Mouse (Mus musculus): ENCODE results near the gene Ift52.
"Not testable (repeated sequence)": the region's sequence is repeated elsewhere in the genome, so short reads cannot be mapped to it uniquely, and the experiment has no call there.

Ift52 gene

DNA sequence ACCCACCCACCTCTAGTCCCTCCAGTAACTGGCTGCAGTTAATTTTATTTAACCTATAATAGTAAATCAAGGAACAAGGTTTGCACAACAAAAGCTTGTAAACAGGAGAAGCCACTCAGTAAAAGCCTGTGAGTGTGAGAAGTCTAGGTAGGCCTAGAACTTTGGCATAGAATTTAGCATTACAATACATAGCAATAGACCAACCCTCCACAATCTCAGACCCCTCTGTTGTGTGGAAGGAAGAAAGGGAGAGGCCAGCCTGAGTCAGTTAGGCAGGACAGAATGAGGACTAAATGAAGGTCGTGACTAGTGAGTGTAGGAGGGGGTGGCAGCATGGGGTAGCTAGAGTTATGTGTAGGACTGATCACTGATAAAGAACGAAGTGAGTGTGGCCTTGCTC is 14.6 kb downstream of the Ift52 start:
- no peak for DNase-seq

DNA sequence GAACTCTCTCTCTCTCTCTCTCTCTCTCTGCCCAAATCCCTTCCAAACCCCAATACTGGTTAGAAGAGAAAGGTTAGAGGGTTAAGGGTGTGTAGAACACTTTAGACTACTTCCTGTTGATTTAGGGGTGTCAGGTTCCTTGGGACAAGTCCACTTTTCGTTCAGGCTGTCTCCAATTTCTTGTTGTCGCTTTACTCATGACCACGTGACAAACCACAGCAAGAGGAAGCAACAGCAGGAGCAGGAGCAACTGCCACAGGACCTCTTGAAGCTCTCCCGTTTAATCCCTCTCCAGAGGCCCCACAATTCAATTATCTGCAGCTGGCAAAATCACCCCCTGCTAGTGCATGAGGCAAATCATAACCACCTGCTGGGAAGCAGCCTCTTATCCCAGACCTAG is 15.5 kb downstream of the Ift52 start:
- DNase-seq, result no peak

DNA sequence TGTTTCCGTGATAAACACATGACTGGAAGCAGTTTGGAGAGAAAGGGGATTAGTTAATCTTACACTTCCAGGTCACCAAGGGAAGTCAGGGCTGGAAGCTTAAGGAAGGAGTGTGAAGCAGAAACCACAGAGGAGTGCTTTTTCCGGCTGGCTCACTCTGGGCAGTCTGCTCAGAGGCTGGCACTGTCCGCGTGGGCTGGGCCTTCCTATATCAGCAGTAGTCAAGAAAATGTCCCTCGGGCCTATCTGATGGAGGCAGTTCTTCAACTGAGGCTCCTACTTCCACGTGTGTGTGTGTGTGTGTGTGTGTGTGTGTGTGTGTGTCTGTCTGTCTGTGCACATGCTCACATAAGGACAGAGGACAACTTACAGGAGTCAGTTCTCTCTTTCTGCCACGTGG is 22.8 kb downstream of the Ift52 start:
- DNase-seq, result no peak

DNA sequence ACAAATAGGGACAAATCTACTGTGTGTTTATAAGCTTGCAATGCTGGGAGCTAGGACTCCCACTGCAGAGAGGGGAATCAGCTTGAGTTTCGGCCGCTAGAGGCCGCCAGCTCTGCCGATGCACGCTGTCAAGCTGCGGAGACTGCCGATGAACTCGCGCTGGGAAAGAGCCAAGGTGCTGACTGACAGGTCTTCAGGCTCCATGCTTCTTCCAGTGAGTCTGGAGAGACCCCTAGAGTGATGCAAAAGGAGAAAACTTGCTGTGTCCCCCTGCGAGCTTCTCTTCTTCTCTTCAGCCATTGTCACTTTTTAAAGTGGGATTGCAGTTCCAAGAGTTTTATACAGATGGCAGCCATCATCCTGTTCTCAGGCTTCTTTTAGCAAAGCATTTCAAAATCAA is 31.0 kb downstream of the Ift52 start:
- peak; percentile 56 for DNase-seq

DNA sequence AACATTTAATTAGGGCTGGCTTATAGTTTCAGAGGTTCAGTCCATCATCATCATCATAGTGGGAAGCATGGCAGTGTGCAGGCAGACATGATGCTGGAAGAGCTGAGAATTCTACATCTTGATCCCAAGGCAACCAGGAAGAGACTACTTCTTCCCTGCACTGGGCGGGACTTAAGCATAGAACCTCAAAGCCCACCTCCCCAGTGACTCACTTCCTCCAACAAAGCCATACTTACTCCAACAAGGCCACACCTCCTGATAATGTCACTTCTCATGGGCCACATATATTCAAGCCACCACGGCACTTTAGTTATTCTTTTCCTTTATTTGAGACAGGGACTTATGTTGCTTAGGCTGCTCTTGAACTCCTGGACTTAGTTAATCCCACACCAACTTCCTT is 32.0 kb downstream of the Ift52 start:
- no peak for DNase-seq

DNA sequence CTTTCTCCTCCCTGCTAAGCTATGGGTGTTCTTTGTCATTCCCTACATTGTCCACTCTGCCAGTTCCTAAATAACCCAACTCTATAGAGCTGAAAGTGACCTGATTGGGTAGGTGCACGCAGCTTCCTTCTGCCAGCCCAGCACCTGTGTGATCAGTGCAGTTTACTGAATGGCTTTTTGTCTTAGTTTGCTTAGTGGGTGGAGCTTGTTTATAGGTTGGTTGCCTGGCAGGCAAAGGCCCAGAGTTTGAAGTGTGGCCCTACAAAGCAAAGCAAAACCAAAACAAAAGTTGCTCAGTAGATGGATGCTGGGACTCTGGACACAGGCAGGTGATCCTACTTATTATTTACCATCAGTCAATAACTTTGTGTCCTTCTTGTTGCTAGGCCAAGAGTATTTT is 34.5 kb downstream of the Ift52 start:
- DNase-seq, result no peak

- no peak for DNase-seq
These were observed 34.9 kb downstream of the Ift52 start for GRCm38 (mm10) chr2:163052101-163052500.

DNA sequence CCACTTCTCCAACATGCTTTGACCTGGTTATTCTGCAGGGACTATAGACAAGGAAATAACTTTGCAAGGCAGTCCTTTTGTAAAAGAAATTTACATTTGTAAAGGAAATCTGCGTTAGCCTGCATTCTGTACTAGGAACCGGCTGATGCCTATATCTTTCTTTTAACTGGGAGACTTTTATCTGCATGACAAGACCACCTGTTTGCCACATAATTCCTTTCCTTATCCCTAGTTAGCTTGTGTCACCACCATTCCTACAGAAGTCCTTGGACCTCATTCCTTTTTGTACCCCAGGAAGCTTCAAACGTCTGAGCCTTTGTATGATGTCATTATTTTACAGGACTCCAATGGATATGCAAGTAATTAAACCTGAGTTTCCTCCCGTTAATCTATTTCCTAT is 35.7 kb downstream of the Ift52 start:
- no peak for DNase-seq

DNA sequence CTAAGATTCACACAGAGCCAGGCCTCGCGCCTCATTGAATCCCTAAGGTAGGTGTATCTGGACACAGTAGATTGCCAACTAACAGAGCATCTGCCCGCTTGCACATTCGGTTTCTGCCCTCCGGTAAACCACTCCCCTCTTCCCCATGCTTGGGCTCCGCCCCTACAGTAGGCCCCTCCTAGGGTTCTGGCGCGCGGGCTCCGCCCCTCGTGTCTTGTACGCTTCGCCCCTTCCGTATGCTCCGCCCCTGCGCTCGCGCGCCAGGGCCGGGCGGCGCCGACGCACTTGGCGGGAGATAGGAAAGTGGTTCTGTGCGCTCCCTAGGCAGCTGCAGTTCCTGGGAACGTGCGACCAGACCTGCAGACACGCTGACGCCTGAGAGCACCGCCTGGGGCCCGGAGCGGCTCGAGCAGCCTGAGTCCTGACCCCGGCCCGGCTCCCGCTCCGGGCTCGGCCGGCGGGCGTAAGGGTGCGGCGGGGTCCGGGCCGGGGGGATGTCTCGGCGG is 37.2 kb downstream of the Ift52 start, which contains the start of gene Mybl2:
Gene Mybl2, plus strand, starts transcription at position 353 of the 506 bp plus-strand sequence.
- peak; percentile 89 for DNase-seq

- no peak for DNase-seq
These were observed 37.8 kb downstream of the Ift52 start for GRCm38 (mm10) chr2:163054891-163055494.

- DNase-seq, result no peak
These were observed 38.6 kb downstream of the Ift52 start for GRCm38 (mm10) chr2:163055715-163056114.

DNA sequence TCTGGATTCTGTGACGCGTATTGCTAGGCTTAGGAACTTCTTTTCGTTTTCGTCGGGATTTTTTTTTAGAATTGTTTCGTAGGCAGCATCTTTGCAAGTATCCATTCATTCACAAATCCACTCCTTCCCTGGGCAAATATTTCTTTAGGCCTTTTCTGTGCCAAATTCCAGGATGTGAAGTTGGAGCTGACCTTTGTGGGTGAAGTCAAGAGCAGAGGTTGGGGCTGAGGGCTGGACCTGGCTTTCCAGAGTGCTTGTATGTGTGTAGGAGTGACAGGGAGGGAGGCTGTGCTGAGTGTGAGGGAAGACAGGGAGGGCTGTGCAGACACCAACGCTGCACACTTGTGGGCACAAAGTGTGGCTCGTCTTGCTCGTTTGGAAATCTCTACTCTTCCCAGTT is 39.4 kb downstream of the Ift52 start:
- DNase-seq, result no peak

GRCm38 (mm10) chr2:163058981-163059380 is 41.8 kb downstream of the Ift52 start:
- DNase-seq, result not testable (repeated sequence)

DNA sequence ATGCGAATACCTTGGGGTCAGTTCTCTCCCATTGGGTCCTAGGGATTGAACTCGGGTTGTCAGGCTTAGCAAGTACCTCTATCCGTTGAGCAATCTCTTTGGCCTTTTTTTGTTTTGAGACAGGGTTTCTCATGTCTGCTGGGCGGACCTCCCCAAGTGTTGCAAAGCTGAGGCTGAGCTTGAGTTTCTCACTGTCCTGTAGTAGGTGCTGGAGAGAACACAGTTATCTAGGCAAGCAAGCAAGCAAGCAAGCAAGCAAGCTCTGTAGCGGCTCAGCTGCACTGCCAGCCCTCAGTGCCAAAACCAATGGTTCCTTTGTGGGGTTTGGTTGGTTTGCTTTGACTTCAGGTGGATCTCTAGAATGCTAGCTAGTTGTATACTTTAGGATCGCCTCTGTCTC is 43.5 kb downstream of the Ift52 start:
- no peak for DNase-seq

- DNase-seq, result no peak
These were observed 44.3 kb downstream of the Ift52 start for GRCm38 (mm10) chr2:163061203-163062118.

DNA sequence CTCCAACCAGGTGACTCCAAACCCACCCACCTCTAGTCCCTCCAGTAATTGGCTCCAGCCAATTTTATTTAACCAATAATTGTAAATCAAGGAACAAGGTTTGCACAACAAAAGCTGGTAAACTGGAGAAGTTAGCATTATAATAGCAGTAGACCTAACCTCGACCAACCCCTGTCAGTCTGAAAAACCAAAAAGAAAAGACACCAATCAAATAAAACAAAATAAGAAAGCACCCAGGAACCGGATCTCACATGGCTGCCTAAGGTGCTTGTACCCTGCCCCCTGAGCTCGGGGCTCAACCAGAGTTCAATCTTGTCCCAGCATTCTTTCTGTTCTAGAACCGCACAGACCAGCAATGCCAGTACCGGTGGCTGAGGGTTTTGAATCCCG is 45.0 kb downstream of the Ift52 start:
- no peak for DNase-seq

DNA sequence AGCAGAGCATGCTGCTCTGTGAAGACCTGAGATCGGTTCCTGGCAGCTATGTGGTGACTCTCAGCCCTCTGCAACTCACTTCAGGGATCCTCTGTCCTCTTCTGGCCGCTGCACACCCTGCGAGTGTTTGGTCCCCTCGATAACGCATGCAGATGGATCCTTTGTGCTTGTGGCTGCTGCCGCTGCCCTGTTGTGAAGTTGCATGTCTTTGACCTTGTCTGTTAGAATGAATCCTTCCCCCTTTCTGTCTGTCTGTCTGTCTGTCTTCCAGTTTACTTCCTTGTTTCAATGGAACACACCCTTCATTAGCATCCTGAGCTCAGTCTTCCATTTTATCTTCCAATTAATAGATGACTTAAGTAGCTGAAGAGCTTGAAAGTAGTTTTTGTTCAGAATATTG is 49.2 kb downstream of the Ift52 start:
- no peak for DNase-seq

- no peak for DNase-seq
These were observed 50.1 kb downstream of the Ift52 start for GRCm38 (mm10) chr2:163067233-163067632.

DNA sequence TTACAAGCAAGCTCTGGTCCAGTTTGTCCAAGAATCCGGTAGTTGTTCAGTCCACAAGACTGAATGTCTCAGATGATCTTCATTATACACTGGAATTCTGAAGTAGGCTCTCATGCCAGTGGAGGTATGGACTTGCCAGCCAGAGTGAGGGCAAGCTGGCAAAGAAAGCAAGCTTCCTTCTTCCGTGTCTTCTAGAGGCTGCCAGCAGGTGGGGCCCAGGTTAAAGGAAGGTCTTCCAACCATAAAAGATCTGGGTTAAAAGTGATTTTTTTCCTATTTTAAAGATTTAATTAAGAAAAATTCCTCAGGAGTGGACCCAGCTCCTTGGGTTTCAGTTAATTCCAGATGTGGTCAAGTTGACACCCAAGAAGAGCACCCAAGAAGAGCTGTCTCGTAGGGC is 53.1 kb downstream of the Ift52 start:
- DNase-seq, result no peak

GRCm38 (mm10) chr2:163071590-163071989 is 54.4 kb downstream of the Ift52 start:
- no peak for DNase-seq

GRCm38 (mm10) chr2:163073023-163073757 is 56.0 kb downstream of the Ift52 start:
- no peak for DNase-seq

GRCm38 (mm10) chr2:163074006-163074405 is 56.9 kb downstream of the Ift52 start:
- no peak for DNase-seq

DNA sequence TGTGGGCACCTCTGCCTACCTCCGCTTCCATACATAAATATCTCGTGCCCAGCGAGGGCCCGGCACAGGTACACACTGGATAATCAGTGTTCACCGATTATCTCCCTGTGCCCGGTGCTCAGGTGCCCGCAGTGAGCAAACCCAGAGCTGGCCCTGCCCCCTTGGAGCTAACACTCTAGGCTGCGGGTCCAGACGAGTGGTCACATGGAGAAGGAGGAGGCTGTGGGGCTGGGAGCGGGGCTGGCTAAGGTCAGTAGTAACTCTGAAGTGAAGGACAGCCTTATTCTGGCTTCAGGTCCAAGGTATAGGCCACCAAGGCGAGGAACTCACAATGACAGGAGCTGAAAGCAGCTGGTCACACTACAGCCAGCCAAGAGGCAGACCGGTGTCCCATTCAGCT is 57.7 kb downstream of the Ift52 start:
- no peak for DNase-seq

GRCm38 (mm10) chr2:163075234-163075633 is 58.1 kb downstream of the Ift52 start:
- DNase-seq, result no peak

Measured in layer of hippocampus, adult 9-11 months (tissue).